Mouse (Mus musculus) spleen, adult 2 months (tissue): ENCODE data around the gene Clcn1.

Experiments used
- CTCF ChIP-seq: fragments of 200-500 bp; IDR thresholded peaks from 2 replicates; pipeline ENCODE4 v1.5.1; 2011; ENCODE audit warnings: mild to moderate bottlenecking, inconsistent platforms; ENCODE audit not compliant: insufficient read depth, insufficient read length, insufficient replicate concordance; ENCODE audit errors: extremely low read depth
- POLR2A ChIP-seq: fragments of 200-500 bp; IDR thresholded peaks from 2 replicates; pipeline ENCODE4 v1.6.1; 2011; ENCODE audit warnings: low read depth, low read length, inconsistent platforms

DNA sequence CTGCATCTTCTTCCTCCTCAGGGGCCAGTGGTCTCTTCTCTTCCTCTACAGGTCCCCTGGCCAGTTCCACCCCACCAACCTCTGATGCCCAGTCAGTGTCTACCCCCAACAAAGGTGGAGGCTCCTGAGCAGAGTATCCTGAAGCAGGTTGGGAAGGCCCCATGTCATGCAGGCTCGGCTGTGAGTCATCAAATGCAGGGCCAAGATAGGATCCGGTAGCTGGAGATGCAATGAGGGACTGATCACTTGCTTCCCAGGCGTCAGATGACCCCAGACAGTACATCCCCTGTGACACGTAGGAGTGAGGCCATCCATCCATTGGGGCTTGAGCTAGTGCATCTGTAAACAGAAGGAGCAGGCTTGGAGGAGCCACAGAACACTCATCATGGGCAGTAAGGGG, 31.8 kb downstream of the Clcn1 start:
- TF ChIP-seq CTCF, result no peak
- TF ChIP-seq POLR2A, result no peak
